Mouse (Mus musculus) right cerebral cortex, adult 18-20 months (tissue): Measurements from ENCODE around the gene Gabarap.

Source experiments
- DNase-seq: peaks from one replicate; pipeline ENCODE4 v3.0.0; 2022; ENCODE audit warnings: mixed read lengths

The Gabarap gene

DNA sequence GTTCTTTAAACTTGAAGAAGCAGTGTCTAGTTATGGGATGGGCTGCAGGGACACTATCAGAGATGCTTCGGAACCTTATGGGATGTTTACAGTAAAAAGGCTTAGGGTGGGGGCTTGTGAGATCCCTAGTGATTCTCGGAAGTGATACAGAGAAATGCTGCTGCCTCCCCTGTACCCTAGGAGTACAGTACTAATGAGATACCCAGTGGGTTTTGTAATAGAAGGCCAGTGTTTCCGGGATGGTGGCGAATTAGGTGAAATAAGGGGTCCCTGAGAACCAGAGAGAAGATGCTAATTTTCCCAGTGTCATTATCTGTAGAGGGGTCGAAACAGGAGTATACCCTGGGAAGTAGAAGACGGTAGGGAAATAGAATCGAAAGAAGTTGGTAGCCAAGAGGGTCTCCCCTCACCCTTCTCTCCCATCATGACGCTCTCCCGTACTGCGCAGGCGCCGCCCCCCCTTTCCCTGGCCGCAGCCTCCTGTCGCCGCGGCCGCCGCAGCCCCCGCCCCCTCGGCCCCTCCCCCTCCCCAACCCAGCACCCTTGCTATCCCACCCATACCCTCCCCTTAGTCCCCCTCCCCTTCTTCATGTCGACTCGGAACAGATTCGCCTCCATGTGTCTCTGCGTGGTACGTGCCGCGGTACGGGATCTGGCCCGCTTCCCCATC, 32.7 kb downstream of the Gabarap start:
- peak; percentile 39 for DNase-seq

DNA sequence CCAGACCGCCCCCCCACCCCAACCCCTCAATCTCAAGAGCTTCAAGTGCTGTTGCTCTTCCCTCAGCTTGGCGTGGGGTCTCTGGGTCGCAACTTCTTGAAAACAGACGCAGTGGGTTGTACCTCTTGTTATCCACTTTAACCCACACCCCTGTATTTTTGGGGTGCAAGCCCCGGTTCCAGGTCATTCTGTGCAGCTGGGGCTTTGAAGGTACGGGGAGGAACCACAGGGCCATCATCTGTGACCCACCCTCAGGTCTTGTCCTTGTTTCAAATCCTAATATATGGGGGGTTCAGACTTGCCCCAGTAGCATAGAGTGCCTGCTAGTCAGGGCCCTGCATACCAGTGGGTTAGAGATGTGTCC, 33.2 kb downstream of the Gabarap start:
- DNase-seq, result no peak

DNA sequence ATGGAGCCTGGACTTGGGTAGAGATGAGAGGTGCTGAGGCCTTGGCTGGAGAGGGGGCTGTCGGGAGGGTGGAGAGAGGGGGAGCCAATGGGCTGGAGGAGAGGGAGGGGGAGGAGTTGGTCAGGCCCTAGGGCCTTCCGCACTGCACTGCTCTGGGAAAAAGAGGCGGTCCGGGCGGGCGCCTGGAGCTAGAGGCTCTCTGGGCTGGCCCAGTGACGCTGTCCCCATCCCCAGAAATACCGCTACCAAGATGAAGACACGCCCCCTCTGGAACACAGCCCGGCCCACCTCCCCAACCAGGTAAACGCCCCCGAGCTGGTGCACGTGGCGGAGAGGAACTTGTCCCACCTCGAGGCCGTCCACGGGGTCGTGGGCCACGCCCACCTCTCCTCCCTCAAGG, 35.7 kb downstream of the Gabarap start:
- peak; percentile 29 for DNase-seq

DNA sequence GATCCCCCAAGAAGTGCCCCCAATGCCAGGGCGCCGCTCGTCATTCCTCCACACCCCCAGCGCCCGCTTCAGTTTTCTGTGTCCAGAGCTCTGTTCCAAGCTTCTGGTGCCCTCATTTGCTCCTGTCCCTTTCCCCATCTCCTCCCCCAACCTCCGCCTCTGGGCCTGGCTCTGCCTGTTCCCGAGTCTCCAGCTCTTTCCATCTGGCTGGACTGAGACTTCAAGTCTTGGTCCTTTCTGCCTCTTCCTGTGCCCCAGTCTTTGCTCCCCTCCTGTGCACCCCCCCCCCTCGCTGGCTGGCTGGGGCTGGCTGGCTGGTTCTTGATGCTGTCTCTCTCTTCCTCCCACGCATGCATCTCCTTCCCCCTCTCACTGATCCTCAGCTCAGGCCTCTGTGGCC, 36.5 kb downstream of the Gabarap start:
- peak; percentile 60 for DNase-seq

DNA sequence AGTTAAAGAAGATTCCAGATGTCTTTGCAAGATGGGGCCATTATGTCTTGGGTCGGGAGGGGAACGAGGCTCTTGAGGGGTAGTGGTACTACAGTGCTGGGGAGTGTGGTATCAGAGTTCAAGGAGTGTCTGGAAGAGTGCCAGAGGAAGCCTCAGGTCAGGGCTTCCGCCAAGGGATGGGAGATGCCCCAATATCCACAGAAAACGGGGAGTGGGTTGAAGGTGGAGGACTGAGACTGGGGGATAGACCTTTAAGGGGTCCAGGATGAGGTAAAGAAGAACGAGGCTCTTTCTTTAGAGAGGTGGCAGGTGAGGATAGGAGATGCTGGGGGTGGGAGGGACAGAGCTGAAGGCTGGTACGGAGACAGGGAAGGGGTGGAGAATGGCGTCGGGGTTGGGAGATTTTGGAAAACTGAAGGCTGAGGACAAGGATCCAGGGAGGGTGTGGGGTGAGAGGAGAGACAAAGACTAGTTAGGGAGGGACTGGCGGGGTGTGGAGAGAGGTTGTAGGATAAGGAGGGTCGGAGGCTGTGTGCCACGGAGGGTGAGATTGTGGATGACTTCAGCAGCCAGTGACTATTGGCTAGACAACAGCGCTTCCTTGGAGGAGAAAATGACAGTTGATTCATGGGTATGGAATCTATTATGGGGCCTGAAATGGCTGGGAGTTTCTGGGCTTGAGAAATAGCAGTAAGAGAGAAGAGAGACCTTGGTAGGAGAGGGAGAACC, 37.6 kb downstream of the Gabarap start:
- DNase-seq, result no peak

DNA sequence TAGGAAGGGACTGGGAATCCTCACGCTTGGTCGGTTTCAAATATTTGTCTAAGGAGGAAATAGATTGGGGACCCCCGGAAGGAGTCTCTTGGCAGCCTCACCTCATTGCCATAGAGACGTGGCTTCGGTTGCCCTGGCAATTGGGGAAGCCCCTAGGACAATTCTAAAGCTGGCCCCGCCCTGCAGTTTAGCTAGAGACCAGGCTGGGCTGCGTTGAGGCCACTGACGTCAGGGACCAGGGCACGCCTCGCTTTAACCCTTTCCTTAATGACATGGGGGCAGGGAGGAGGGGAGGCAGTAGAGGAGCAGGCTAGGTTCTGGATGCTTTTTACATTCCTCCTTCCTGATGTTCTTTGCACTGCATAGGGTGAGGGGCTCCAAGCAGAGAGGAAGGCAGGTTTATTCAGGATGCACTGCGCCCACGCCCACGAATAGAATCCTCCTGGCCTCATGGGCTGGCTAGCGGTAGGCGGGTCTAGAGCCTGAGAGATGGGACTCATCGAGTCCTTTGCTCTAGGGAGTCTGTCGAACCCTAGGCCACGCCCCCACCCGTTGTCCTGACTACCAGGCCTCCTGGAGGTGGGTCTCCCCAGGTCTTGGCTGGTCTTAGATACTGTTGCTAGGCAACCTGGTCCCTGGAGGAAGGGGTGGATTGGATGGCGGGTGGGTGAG, 38.3 kb downstream of the Gabarap start:
- peak; percentile 92 for DNase-seq

DNA sequence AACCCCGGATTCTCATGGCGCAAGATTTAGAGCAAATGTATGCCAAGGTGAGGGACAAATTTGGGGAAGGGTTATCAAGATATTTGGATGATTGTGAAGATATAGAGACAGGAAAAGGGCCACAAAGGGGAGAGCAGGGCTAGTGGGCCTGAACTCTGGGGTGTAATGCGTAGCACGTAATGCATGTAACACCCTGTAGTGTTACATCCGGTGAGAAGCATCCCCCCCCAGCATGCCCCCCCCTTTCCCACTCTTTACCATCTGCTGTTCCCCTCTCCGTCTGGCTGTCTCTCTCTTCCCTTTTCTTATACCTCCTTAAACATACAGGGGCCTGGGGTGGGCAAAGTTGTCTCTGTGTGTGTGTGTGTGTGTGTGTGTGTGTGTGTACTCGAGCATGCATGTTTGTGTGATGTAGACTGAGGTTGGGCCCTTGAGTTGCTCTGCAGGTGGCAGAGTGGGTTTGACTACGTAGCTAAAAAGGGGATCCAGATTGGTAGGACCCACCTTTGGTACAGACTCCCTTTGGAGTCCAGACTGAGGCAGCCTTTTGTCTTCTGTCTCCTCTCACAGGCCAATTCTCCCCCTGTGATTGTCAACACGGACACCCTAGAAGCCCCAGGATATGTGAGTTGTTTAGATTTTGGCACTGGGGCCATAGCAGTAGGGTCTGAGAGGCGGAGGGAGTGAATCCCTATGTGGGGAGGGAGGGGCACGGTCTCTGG, 39.0 kb downstream of the Gabarap start:
- DNase-seq, result no peak

DNA sequence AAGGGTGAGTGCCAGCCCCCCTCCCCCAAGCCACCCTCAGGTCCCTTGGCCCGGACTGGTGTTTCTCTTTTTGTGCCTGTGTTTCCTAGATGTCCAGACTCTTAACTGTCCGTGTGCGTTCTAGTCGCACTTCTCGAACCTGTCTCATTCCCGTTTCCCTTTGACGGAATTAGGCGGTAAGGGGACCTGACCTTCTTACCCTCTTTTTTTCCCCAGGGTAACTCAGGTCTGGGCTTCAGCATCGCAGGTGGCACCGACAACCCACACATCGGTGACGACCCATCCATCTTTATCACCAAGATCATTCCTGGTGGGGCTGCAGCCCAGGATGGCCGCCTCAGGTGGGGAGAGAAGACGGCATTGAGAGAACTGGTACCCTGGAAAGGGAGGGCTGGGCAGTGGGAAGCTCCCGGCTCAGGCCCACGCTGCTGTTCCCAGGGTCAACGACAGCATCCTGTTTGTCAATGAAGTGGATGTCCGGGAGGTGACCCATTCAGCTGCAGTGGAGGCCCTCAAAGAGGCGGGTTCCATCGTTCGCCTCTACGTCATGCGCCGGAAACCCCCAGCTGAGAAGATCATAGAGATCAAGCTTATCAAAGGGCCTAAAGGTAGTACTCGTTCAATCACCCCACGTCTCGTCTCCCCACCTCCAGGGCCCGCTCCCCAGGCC, 39.8 kb downstream of the Gabarap start:
- DNase-seq, result no peak

DNA sequence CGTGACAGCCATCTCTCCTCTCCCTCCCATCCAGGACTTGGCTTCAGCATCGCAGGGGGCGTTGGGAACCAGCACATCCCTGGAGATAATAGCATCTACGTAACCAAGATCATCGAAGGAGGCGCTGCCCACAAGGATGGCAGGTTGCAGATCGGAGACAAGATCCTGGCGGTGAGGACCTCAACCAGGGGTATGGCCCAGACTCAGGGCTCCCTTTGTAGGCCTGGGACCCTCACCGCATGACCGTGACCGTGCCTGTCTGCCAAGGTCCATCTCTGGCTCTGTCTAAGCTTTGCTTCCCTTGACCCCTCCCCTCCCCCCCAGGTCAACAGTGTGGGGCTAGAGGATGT, 40.4 kb downstream of the Gabarap start:
- no peak for DNase-seq

DNA sequence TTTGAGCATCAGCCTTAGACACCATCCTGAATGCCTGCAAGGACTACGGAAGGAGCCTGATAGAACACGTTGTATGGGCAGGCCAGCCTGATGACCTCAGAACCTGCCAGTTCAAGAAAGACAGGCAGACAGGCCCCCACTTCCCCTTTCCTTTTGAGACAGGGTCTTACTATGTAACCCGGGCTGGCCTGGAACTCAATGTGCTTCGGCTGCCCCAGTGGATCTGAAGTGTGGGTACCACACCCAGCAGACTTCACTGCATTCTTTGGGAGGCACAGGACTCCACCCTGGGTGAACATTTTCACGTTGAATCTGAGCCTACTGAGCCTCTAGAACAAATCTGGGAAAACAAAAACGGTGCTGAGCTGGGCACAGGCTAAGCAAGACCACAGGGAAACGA, 47.2 kb downstream of the Gabarap start:
- DNase-seq, result no peak

DNA sequence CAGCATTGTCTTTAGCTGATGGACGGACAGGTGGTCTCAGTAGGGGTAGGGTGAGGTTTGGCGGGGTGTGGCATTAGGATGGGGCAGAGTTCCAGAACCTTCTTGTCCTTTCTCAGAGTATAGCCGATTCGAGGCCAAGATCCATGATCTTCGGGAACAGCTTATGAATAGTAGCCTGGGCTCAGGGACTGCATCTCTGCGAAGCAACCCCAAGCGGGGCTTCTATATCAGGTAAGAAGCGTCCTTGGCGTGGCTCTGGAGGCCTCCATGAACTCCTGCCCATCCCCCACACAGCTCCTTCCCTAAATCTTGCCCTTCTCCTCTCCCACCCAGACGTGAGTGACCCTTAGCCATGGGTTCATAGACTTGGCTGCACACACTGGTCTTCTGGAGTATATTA, 48.7 kb downstream of the Gabarap start:
- DNase-seq, result no peak

DNA sequence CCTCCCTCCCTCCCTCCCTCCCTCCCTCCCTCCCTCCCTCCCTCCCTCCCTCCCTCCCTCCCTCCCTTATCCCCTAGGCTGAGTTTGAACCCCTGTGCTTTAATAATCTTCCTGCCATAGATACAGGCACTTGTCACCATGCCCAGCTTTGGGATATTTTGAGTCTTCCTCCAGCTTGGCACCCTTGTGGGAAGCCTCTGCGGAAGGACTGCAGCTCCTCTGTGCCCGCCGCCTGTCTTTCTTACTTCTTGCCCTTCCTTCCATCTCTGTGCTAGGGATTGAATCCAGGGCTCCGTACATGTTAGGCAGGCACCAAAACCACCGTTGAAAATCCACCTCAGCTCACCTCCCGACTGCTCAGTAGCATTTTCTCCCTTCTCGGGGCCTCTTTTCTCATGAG, 49.2 kb downstream of the Gabarap start:
- DNase-seq, result no peak

DNA sequence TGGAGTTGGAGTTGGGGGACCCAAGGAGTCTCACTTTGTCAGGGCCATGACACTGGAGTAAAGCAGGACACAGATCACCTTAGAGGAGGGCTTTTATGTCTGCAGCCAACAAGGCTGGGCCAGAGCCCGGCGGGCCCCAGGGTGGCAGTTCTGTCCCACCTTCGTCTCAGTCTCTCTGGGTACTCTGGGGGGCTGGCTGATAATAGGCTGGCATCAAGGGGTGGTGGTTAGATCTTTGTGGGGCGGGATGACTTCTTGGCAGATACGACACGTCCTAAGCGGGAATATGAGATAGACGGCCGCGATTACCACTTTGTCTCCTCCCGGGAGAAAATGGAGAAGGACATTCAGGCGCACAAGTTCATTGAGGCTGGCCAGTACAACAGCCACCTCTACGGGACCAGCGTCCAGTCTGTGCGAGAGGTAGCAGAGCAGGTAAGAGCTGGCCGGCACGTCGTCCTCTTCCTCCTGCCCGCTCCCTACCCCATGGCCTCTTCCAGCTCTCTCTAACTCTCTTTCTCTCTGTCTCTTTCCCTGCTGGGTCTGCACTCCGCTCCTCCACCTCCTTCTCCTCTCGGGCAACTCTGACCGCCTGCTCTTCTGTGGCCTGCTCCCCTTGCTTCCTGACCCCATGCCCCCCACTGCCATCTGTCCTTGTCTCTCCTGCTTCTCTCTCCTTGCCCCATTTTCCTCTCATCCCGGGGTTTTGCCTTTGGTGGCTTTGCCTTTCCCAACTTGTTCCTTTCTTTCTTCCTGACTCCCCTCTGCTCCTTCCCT, 51.6 kb downstream of the Gabarap start:
- DNase-seq, result no peak

DNA sequence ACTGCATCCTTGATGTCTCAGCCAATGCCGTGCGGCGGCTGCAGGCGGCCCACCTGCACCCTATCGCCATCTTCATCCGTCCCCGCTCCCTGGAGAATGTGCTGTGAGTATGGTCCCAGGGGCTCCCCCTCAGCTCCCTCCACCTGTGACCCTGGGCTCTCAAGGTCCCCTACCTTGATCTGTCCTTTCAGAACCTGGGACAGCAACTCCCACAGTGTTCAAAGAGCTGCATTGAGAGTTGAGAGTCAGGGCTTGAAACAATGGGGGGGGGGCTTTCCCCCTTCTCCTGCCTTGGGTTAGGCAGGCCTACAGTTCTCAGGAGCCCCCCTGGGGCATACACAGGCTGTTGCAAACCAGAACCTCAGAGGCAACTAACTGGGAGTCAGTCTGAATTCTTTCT, 52.7 kb downstream of the Gabarap start:
- no peak for DNase-seq
